Mouse (Mus musculus) frontal cortex, postnatal 36 days (tissue): ENCODE measurements around the gene Maf.

Experiments used
- DNase-seq, 2 experiments: peaks; one replicate each; pipeline ENCODE4 v3.0.0; 2022; ENCODE audit warnings: low spot score in 2 of 2

The Maf gene

DNA sequence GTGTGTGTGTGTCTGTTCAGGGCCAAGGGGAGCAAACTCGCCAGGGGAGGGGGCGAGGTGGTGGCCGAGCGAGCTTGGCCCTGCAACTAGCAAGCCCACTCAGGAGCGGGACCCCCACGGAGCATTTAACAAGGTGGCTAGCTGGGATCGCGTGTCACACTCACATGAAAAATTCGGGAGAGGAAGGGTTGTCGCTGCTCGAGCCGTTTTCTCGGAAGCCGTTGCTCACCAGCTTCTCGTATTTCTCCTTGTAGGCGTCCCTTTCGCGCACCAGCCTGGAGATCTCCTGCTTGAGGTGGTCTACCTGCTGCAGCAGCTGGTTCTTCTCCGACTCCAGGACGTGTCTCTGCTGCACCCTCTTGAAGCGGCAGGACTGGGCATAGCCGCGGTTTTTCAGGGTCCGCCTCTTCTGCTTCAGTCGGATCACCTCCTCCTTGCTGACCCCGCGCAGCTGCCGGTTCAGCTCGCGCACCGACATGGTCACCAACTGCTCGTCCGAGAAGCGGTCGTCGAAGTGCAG lies 1.9 kb downstream of the Maf start:
- peak; percentile 37 to 40 for DNase-seq

DNA sequence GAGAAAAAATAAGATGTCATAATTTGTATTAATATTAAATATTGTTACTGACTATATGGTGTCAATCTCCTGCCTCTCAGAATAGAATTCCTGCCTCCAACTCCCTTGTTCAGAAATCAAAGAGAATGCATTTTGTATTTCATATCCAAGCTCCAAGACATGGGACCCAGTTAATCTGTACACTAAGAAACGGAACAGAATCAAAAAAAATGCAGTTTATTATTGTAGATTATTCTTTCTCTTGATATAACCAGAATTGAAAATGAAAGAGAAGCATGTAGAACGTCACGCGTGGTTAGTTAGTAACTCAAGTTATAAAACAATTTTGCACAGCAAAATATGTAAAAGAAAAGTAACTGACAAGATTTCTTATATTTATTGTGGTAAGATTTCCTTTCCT lies 4.5 kb downstream of the Maf start:
- no peak for DNase-seq

DNA sequence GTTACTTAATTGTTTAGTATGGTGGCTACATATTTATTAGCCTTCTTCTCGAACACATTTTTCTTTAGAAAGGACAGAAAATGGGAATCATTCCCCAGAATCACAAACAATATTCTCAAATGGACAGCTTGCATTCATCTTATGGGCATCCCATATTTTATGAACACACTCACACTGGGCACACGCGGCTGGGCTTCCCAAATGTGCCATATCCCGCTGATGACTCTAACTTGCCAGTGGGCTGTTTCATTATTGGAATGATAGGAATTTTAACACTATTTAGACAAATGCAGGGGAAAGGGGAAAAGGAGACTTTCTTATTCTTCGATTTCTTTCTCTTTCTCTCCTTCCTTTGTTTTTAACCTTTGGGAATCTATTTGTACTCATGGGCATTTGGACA lies 6.6 kb downstream of the Maf start:
- no peak for DNase-seq

- no peak for DNase-seq
Observed at GRCm38 (mm10) chr8:115699151-115699550, 8.4 kb downstream of the Maf start.

GRCm38 (mm10) chr8:115697410-115697809 lies 10.2 kb downstream of the Maf start:
- no peak for DNase-seq

GRCm38 (mm10) chr8:115696661-115697060 lies 10.9 kb downstream of the Maf start:
- DNase-seq: no peak

DNA sequence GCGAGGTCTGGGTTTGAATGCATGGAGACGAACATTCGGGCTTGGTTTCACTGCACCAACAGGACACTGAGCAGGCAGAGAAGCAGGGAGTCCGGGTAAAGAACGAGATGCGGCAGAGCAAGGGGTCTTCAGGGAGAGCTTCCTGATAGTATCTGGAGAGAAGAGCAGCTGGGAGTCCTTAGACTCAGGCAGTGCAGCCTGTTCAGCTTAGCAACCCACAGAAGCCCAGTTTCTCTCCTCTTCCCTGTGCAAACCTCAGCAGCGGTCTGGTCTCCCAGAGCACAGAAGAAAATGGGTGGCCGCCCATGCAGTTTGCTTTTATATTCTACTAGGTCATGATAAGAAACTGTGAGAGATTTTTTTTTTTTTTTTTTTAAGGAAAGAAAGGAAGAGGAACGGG lies 20.2 kb downstream of the Maf start:
- DNase-seq: no peak

DNA sequence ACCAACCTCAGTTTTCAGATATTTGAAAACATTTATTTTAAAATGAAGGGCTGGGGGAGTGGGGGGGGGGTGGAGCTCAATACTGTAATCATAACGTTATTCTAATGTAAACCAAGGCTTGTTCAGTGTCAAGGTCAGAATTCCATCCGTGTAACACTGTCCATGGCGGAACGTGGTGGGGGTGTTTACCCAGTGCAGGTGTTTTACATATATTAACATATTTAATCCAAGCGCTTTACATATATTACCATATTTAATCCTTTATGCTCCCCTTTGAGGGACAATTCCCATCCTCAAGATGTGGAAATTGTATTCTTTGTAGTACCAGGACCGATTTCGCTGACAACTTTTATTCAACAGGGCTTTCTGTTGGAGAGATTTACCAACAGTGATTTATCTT lies 24.3 kb downstream of the Maf start:
- DNase-seq: no peak

DNA sequence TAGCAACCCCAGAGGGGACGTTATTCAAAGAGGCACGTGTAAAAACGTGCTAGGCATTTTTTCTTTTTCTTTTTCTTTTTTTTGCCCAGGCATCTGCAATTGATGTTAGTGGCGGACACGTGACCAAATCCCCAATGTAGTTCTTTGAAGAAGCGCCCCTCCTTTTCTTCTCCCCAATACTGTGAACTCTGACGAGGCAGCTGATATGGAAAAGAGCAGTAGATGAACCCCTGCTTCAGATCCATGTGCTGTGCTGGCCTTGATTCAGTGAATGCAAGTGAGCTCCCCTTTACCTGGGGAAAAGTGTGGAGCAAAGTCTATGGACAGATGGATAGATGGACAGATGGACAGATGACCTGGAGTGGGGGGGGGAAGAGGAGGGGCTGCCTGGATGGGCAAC lies 28.1 kb downstream of the Maf start:
- DNase-seq: no peak

DNA sequence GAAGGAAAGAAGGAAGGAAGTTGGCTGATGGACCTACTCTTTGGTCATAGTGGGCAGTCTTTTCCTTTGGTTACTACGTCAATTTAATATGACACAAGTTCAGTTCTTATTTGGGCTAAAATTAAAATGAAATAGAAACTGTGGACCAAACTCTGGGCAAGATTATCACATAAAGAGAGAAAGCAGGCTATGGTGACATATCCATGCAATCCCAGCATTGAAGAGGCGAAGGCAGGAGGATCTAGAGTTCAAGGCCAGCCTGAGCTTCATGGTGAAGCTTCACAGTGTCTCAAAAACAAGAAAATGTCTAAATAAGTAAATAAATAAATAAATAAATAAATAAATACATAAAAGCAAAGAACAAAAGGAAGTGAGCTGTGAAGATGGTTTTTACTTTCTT lies 42.7 kb downstream of the Maf start:
- no peak for DNase-seq

GRCm38 (mm10) chr8:115650110-115650521 lies 57.5 kb downstream of the Maf start:
- DNase-seq: peak; percentile 2 to 5

GRCm38 (mm10) chr8:115645139-115645538 lies 62.5 kb downstream of the Maf start:
- DNase-seq: no peak

GRCm38 (mm10) chr8:115641936-115642335 lies 65.7 kb downstream of the Maf start:
- no peak for DNase-seq

DNA sequence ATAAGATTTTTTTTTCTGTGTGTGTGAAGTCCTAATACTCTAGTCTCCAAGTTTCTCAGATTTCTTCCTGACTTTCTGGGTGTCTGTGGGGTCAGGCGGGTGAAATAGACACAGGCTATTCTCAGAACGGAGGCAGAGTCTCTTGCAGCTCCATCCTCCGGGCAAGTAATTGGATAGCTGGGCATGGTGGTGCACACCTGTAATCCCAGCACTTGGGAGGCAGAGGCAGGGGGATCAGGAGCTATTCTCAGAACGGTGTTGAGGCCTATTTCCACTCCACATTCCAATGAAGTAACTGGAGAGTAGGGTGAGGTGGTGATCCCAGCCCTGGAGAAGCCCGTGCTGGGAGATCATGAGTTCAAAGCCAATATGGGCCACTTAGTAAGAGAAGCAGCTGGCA lies 67.6 kb downstream of the Maf start:
- no peak for DNase-seq

DNA sequence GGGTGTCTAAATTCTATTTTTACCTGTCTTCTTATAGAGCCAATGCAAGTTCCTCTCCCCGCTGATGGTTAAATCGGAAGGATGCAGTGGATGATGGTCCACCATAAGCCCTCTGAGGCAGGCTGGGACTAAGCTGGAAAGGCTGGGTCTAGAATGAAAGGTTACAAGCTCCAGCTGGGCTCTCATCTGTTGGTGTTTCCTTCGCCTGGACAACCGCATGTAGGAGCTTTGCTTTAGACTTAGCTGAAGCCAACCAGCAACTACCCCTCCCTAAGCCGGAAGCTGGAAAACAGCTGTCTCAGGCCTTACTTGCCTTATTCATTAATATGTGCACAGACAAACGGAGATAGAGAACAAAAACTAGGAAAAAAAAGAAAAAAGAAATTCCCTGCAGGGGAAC lies 70.8 kb downstream of the Maf start:
- DNase-seq: no peak
